Mouse (Mus musculus): ENCODE measurements around the gene Hoxa6.

DNA sequence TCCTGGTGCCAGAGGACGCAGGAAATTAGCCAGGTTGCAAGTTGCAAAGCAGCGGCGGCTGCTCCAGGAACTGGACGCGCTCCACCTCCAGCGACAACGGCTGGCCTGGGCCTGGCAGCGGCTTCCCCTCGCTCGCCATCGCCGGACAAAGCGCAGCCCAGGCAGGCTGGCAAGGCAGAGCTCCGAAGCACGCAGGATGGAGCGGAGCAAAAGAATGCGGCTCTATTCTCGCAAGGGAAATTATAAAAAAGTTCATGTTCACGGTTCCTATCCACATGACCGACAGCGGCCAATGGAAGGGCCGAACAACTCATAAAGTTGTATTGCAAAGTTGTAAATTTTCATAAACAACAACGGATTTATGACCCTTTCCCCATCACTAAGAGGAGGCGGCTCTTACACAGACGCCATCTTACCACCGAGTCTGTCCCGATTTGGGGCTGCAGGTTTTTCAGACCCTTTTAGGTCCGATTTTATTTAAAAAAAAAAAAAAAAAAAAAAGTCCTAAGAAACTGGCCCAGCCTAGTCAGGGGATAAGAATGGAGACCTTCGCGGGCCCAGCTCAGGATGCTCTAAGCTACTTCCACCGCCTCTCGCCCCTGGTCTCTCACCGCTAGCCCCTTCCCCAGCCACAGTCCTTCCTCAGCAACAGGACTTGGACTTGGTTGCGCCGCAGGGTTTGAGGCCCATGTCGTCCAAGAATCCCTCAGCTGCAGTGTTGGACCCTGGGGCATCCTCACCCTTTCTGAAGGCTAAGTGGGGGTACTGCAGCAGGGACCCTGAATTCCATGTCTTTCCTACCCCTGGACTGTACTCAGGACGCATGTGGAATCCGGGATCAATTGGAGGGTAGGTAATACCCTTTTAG is 4.8 kb upstream of the Hoxa6 start, which contains the start of the genes Hoxa3 and Gm28308:
- no peak for TF ChIP-seq CTCF (IDR thresholded peaks at IDR 0.05; ENCODE audit: control insufficient read depth, insufficient read depth, low read length)
- no peak; the same call in 1 of the 2 replicates for TF ChIP-seq POLR2A (IDR thresholded peaks at IDR 0.05; ENCODE audit: borderline replicate concordance, control insufficient read depth, low read depth, low read length)
